Mouse (Mus musculus): ENCODE data around the gene Rufy1. TPM values are rescaled to one million over a fixed set of nuclear protein-coding genes. Genes with fewer than 3 reads are reported as not detected.
A peak's percentile ranks its signal among the peaks of the same experiment; 100 is the strongest.

Rufy1 gene
- total and polyA plus RNA-seq, 3 experiments = 17.8 to 18.4 TPM; not detected in 1

DNA sequence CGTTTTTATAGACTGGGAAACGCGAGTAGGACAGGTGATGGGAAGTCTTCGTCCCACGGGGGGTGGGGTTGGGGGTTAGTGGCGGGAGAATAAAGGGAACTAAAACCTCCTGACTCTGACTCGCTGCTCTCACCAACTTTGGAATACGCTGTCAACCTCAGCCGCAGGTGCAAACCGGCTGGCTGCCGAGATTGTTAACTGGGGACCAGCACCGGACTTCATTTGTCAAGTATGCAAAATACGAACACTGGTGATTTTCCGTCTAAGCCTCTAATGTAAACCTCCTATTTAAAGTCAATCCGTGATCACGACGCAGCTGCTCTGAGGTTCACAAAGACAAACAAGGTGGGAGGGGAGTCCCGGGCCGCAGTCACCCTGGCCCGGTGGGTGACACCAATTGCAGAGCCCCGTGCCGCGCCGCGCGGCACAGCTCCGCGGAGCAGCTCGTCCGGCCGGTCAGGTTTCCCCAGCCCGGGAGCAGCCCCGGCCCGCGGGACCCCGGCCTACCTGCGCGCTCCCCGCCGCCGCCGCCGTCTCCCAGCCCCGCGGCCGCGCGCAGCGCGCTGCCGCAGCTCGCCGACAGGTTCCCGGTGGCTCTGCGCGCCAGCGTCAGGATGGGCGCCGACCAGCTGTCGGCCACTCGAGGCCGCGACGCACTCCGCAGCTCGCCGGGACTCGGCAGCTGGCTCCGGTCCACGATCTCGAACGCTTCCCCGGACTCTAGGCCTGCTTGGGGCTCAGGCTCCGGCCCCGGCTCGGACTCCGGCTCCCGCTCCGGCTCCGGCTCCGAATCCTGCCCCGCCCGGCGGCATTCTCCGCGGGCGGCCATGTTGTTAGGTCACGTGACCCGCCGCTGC, at the start of gene Rufy1 (continued):
- TF ChIP-seq MAFK (IDR thresholded peaks at IDR 0.05; ENCODE audit: borderline replicate concordance, low read depth, low read length) = no peak
- peak; percentile 72 for TF ChIP-seq RCOR1 (IDR thresholded peaks at IDR 0.05; ENCODE audit: low read depth, low read length)
- TF ChIP-seq TBP (IDR thresholded peaks at IDR 0.05; ENCODE audit: low read depth, low read length) = peak; percentile 41; the same call in 1 of the 2 replicates
- peak; percentile 36; the same call in 1 of the 2 replicates for TF ChIP-seq SIN3A (IDR thresholded peaks at IDR 0.05; ENCODE audit: low read length)
- TF ChIP-seq MYB (IDR thresholded peaks at IDR 0.05; ENCODE audit: low read depth, low read length) = no peak
- TF ChIP-seq POLR2AphosphoS2 (IDR thresholded peaks at IDR 0.05; ENCODE audit: low read length) = no peak

DNA sequence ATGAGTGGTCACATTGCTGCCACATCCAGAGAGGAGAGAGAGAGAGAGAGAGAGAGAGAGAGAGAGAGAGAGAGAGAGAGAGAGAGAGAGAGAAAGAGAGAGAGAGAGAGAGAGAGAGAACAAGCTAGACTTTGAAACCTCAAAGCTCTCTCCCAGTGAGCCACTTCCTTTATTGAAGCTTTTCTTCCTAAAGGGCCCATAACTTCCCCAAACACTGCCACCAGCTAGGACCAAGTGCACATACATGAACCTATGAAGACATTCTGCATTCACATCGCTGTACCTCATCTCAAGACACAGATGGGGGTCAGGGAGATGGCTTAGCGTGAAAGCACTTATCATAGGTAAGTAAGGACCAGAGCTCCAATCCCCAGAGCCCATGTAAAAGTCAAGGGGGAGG, 47.1 kb upstream of the Rufy1 start:
- H3K4me3 ChIP-seq (ENCODE audit: control insufficient read depth in 1 of 2, insufficient read depth in 1 of 2, low read depth in 2 of 2, low read length in 2 of 2) = no peak overlapping the region
- DNase-seq (ENCODE audit: low read depth, low spot score) = no peak
- no peaks in the 10 kb centered on the region for H3K79me2 ChIP-seq (ENCODE audit: control insufficient read depth, insufficient read depth, low read length, poor library complexity)
- no peaks in the 10 kb centered on the region for H3K27me3 ChIP-seq (ENCODE audit: control insufficient read depth in 1 of 2, insufficient read depth in 2 of 2, low read length in 2 of 2)
- TF ChIP-seq MAFK (IDR thresholded peaks at IDR 0.05; ENCODE audit: borderline replicate concordance, low read depth, low read length) = no peak
- H3K4me1 ChIP-seq (ENCODE audit: control insufficient read depth in 1 of 2, insufficient read depth in 2 of 2, low read length in 2 of 2) = no peaks in the 10 kb centered on the region
- no peak overlapping the region for H3K27ac ChIP-seq (ENCODE audit: control insufficient read depth, low read depth, low read length)
- H3K9me3 ChIP-seq (replicated peaks; ENCODE audit: insufficient read depth, low read length) = no peaks in the 10 kb centered on the region
- no peaks in the 10 kb centered on the region for H3K36me3 ChIP-seq (ENCODE audit: control insufficient read depth in 1 of 2, insufficient read depth in 2 of 2, low read length in 2 of 2)
- no peak overlapping the region for H3K9ac ChIP-seq (ENCODE audit: control insufficient read depth, low read depth, low read length, poor library complexity, severe bottlenecking)

DNA sequence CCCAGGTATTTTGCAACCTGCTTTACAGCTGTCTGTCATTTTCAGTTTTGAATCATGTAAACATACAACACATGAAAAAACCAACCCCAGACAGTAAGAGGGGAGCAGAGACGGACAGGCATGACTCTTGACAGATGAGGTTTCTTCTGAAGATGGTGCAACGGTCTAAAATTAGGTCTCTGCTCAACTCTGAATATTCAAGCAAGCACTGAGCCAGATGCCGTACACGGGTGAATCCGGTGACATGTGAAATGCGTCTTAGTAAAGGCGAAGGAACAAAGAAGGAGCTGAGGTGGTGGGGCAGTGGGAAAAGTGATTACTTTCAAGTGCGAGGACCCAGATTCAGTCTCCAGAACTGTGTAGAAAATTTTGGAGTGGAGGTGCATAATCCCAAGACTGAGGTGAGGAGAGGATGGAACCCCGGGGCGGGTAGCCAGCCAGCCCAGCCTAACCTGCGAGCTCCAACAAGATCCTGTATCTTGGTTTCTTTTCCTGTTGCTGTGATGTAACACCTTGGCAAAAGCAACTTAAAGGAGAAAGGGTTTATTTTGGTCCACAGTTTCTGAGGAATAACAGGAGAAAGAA, 46.7 kb upstream of the Rufy1 start:
- no peaks in the 10 kb centered on the region for H3K79me2 ChIP-seq (ENCODE audit: control insufficient read depth, insufficient read depth, low read length, poor library complexity)
- no peaks in the 10 kb centered on the region for H3K4me1 ChIP-seq (ENCODE audit: control insufficient read depth in 1 of 2, insufficient read depth in 2 of 2, low read length in 2 of 2)
- H3K9ac ChIP-seq (ENCODE audit: control insufficient read depth, low read depth, low read length, poor library complexity, severe bottlenecking) = no peak overlapping the region
- H3K27ac ChIP-seq (ENCODE audit: control insufficient read depth, low read depth, low read length) = no peak overlapping the region
- no peaks in the 10 kb centered on the region for H3K9me3 ChIP-seq (replicated peaks; ENCODE audit: insufficient read depth, low read length)
- TF ChIP-seq ETS1 (IDR thresholded peaks at IDR 0.05; ENCODE audit: low read depth, low read length) (no peak), SMC3 (IDR thresholded peaks at IDR 0.05; ENCODE audit: low read depth, low read length) (no peak), USF1 (IDR thresholded peaks at IDR 0.05; ENCODE audit: low read depth, low read length) (no peak), USF2 (IDR thresholded peaks at IDR 0.05; ENCODE audit: borderline replicate concordance in 1 of 2, insufficient read depth in 1 of 2, low read depth in 1 of 2, low read length in 2 of 2) (no peak), TAL1 (IDR thresholded peaks at IDR 0.05; ENCODE audit: low read length) (no peak), TCF12 (IDR thresholded peaks at IDR 0.05; ENCODE audit: low read depth, low read length) (no peak), UBTF (IDR thresholded peaks at IDR 0.05; ENCODE audit: borderline replicate concordance, insufficient read depth, low read depth, low read length) (no peak), MYC (IDR thresholded peaks at IDR 0.05; ENCODE audit: low read depth, low read length) (no peak), MEF2A (IDR thresholded peaks at IDR 0.05; ENCODE audit: extremely low read depth, insufficient replicate concordance, low read depth, low read length, poor library complexity, severe bottlenecking) (no peak)
- H3K4me3 ChIP-seq (ENCODE audit: control insufficient read depth in 1 of 2, insufficient read depth in 1 of 2, low read depth in 2 of 2, low read length in 2 of 2) = no peak overlapping the region
- DNase-seq (ENCODE audit: low read depth, low spot score) = no peak
- H3K27me3 ChIP-seq (ENCODE audit: control insufficient read depth in 1 of 2, insufficient read depth in 2 of 2, low read length in 2 of 2) = no peaks in the 10 kb centered on the region
- no peaks in the 10 kb centered on the region for H3K36me3 ChIP-seq (ENCODE audit: control insufficient read depth in 1 of 2, insufficient read depth in 2 of 2, low read length in 2 of 2)
